Mouse (Mus musculus): ENCODE measurements around the gene Mob3b.

GRCm38 (mm10) chr4:34947181-34947580 lies 210.1 kb downstream of the Mob3b start:
- no peak for TF ChIP-seq POLR2A (IDR thresholded peaks at IDR 0.05; ENCODE audit: insufficient read length, low read depth)
- TF ChIP-seq MYOD1 (IDR thresholded peaks at IDR 0.05; ENCODE audit: control insufficient read depth in 1 of 3, insufficient read length in 2 of 3, low read depth in 2 of 3), result no peak
- TF ChIP-seq MYOG (IDR thresholded peaks at IDR 0.05; ENCODE audit: control insufficient read depth in 1 of 3, insufficient read depth in 1 of 3, insufficient read length in 2 of 3, low read depth in 2 of 3), result no peak
- no peak for TF ChIP-seq MAX (IDR thresholded peaks at IDR 0.05; ENCODE audit: low read depth)
- no peak for TF ChIP-seq TCF3 (IDR thresholded peaks at IDR 0.05; ENCODE audit: insufficient read length, low read depth)
- TF ChIP-seq REST (IDR thresholded peaks at IDR 0.05; ENCODE audit: insufficient read depth, insufficient read length), result no peak
- no peak for TF ChIP-seq TCF12 (IDR thresholded peaks at IDR 0.05; ENCODE audit: insufficient read depth, poor library complexity, severe bottlenecking)

Measured in myocyte (in vitro differentiated cells).